Comparison of ENCODE assay signal across 8 mouse cellular contexts in the genomic region with DNA sequence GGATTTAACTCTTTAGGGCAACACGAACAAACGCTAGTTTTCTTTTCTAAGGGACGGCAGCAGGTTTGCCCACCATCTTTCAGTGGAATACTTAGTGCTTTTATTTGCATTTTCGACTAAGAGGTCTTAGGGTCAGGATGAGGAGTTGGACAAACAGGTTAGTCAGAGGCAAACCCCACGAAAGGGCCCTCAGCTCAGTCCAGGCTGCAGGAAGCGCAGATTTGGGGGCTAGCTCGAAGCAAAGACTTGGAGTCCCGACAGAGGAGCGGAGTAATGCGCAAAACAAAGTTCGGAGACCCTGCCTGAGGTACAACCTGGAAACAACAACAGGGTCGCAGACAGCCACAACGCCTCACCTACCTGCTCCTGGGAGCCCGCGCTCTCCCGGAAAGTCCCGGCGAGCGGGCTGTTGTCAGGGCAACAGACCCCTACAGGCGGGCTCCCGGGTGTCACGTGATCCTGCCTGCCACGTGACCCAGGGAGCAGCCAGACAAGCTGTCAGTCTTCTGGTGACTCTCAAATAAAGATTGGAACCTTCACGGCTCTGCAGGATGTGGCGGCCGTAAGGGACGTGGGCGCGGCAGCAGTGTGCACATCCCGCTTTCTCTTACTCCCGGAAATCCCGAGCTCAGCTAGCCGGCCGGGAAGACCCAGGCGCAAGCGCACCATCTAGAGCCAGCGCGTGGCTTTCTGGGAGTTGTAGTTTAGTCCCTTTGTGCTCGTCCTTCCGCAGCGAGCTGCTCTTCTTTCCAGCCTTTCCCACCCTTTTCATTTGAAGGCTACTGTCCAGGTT. TPM values are rescaled to one million over a fixed set of nuclear protein-coding genes. Genes with fewer than 3 reads are reported as not detected.
A peak's percentile ranks its signal among the peaks of the same experiment; 100 is the strongest.
DNase-seq lines count a peak whose midpoint lies in the region; ATAC-seq lines count a peak whose summit lies in the region.

TSS of gene Cep162 (minus strand) at position 634 of the 793 bp plus-strand sequence.

- peak within 1 kb of the TSS; percentile 69 for H3K9ac ChIP-seq in hindbrain, embryonic 16.5 days (ENCODE audit: low read depth, low read length)

- H3K4me2 ChIP-seq in hindbrain, embryonic 16.5 days (ENCODE audit: low read length): peak within 1 kb of the TSS; percentile 59

- H3K27me3 ChIP-seq in hindbrain, embryonic 16.5 days (replicated peaks; ENCODE audit: control insufficient read depth, insufficient read depth, low read length): no peaks in the 10 kb centered on the region

- peak; percentile 99 for ATAC-seq in hindbrain, embryonic 16.5 days

- DNase-seq in WW6 (ENCODE audit: low read depth, low spot score): peak; percentile 80
- peak; percentile 63 to 87 for DNase-seq in cerebellum, postnatal 4 days (ENCODE audit: low spot score in 2 of 2)
- peak; percentile 89 for DNase-seq in gastrocnemius, adult 18-20 months (ENCODE audit: low spot score)
- DNase-seq in left cerebral cortex, adult 18-20 months (ENCODE audit: low spot score in 2 of 2): peak; percentile 80 to 91
- DNase-seq in right cerebral cortex, adult 18-20 months: peak; percentile 91
- DNase-seq in urinary bladder, postnatal 10 days (ENCODE audit: low spot score): peak; percentile 44

- H3K4me3 ChIP-seq in hindbrain, embryonic 16.5 days (ENCODE audit: low read length): peak within 1 kb of the TSS; percentile 60
- peak within 1 kb of the TSS; percentile 94 for H3K4me3 ChIP-seq in macrophage (ENCODE audit: inconsistent target)

- no peaks in the 10 kb centered on the region for H3K9me3 ChIP-seq in hindbrain, embryonic 16.5 days (ENCODE audit: control insufficient read depth, low read length)

- H3K27ac ChIP-seq in hindbrain, embryonic 16.5 days (ENCODE audit: low read depth, low read length): peak within 1 kb of the TSS; percentile 84
- H3K27ac ChIP-seq in macrophage: peak within 1 kb of the TSS; percentile 68

- WGBS in hindbrain, embryonic 16.5 days: under 1% methylated on average over 41 of the region's 41 CpGs
- WGBS in macrophage (ENCODE audit: missing documents): under 1% methylated on average over 41 of the region's 41 CpGs

- H3K36me3 ChIP-seq in hindbrain, embryonic 16.5 days (ENCODE audit: control insufficient read depth, insufficient read depth, low read length): no peaks in the 10 kb centered on the region
- H3K36me3 ChIP-seq in macrophage (ENCODE audit: inconsistent target): no peaks in the 10 kb centered on the region

- H3K4me1 ChIP-seq in hindbrain, embryonic 16.5 days (ENCODE audit: control insufficient read depth, insufficient read depth, low read depth, low read length): peaks cover 4% of the 10 kb centered on the region

- peaks cover 13% of the 10 kb centered on the region; the same call in 1 of the 2 replicates for H3K79me2 ChIP-seq in macrophage (ENCODE audit: inconsistent target)

RNA-seq across cellular contexts. Expression of gene Cep162, which starts in this region (rescaled TPM):
- total RNA-seq in gastrocnemius, adult 18-20 months (2021): 1 to 10 TPM; 1.4 to 1.8 TPM
- 5.9 and 6.6 TPM in 2 replicates for polyA plus RNA-seq in hindbrain, embryonic 16.5 days (2015; fragmentation: Nextera tagmentation; extraction: Ambion mirVana)
- 1 to 10 TPM; 8.3 to 8.6 TPM for total RNA-seq in left cerebral cortex, adult 18-20 months (2021)
- 10 to 100 TPM; 13.9 to 66.1 (median 37.3) TPM for total RNA-seq in macrophage (2018; cell fraction: chromatin; rRNA removed)
- 10 to 100 TPM in 1 of 26 experiments, 1 to 10 TPM in 25; 3.3 to 10.2 (median 6.2) TPM for total RNA-seq in macrophage (2018; cell fraction: cytosol; rRNA removed)
- 10 to 100 TPM; 11.3 to 35.6 (median 20.0) TPM for total RNA-seq in macrophage (2018; cell fraction: nucleus; rRNA removed)
- 3.9 to 9.1 TPM (median 7.1 TPM) in 3 replicates for polyA plus RNA-seq in macrophage (2018)

Comparison
In these comparisons a context has a peak if more than half of its experiments do, and no peak if none do; other contexts are left out.
1. Peak in every context shown above with its lines: DNase-seq, ATAC-seq, H3K4me3 ChIP-seq and H3K27ac ChIP-seq.